Mouse (Mus musculus): Measurements from ENCODE around the gene Zfp790. TPM values are rescaled to one million over a fixed set of nuclear protein-coding genes. Genes with fewer than 3 reads are reported as not detected.

Zfp790 gene
- total RNA-seq, 2 experiments from 2014 or later = 19.1 to 21.5 TPM

DNA sequence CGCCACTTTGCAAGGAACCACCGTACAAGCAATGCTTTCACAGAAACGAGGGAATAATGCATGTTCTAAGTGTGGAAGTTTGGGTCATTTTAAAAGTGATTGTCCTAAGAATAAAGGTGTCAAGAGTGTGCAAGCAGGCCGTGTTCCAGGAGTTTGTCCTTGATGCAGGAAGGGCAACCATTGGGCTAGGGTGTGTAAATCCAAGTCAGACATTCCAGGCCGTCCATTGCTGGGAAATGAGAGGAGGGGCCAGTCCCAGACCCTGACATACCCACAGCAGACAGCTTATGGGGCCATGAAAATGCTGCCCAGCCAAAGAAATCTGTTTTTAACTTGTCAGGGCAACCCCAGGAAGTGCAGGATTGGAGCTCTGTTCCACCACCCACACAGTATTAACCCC is 8.9 kb upstream of the Zfp790 start:
- TF ChIP-seq CTCF (conservative IDR thresholded peaks at IDR 0.05) = no peak
- Histone ChIP-seq H3K27ac (no peak overlapping the region), H3K4me3 (no peak overlapping the region)
- DNase-seq (ENCODE audit: low spot score in 2 of 2) = no peak

GRCm38 (mm10) chr7:29812244-29812643 is 3.7 kb upstream of the Zfp790 start:
- TF ChIP-seq CTCF (conservative IDR thresholded peaks at IDR 0.05) = no peak
- Histone ChIP-seq H3K27ac (no peak overlapping the region), H3K4me3 (no peak overlapping the region)
- DNase-seq (ENCODE audit: low spot score in 2 of 2) = no peak

GRCm38 (mm10) chr7:29814381-29814780 is 1.5 kb upstream of the Zfp790 start:
- Histone ChIP-seq H3K4me3 (peak overlapping the region; percentile 76; the same call in 1 of the 2 replicates), H3K27ac (no peak overlapping the region)
- no peak for DNase-seq (ENCODE audit: low spot score in 2 of 2)
- no peak for TF ChIP-seq CTCF (conservative IDR thresholded peaks at IDR 0.05)

DNA sequence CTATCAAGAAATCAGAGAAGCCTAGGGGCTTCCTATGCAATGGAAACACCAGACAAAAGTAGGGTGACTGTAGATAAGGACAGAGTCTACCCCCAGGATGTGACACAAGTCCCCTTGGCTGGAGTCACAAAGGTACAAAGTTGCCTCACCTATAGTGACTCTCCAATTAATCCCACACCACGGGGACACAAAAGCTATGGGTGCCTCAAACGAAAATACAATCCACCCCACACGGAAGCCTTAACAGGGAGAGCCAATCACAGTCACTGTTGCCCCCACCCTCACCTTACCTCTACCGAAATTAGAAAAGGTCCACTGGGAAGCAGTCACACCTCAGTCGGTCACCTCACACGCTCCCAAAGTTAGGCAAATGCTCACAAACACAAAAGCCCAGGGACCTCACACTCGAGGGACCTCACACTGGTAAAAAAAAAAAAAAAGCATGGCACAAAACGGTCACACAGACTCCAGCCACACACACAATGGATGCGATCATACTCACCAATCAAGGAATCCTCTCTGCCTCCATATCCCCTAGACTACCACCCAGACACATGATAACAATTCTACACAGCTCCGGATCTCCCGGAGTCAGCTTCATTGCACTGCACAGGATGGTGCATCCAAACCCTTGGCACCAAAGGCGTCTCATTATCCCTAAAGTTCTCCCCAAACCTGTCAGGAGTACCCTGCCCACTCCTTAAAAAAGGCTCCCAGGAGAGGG is 691 bp upstream of the Zfp790 start:
- H3K27ac ChIP-seq = peak overlapping the region; percentile 89
- H3K4me3 ChIP-seq = peak overlapping the region; percentile 76
- no peak for TF ChIP-seq CTCF (conservative IDR thresholded peaks at IDR 0.05)
- no peak for DNase-seq (ENCODE audit: low spot score in 2 of 2)

GRCm38 (mm10) chr7:29818619-29819254 is 2.8 kb downstream of the Zfp790 start:
- no peak for TF ChIP-seq CTCF (conservative IDR thresholded peaks at IDR 0.05)
- Histone ChIP-seq H3K27ac (peak overlapping the region; percentile 92), H3K4me3 (peak overlapping the region; percentile 77)
- peak; percentile 73 to 80 for DNase-seq (ENCODE audit: low spot score in 2 of 2)

DNA sequence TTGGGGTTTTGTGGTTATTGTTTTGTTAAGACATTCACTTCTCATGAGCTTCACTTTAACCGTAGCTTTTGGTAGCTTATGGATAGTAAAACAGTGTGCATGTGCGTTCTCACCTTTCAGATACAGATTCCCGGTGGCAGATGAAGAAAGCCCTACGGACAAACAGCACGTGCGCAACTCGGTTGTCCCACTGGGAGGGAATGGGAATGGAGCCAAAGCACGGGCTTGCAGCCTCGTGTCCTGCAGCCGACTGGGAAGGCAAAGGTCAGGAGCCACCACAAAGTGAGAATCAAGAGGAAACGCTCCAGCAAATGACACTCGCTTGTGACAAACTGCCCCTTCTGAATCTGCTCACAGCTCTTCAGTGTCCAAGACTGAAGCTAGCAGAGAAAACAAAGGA is 12.1 kb downstream of the Zfp790 start:
- DNase-seq (ENCODE audit: low spot score in 2 of 2) = no peak
- Histone ChIP-seq H3K4me3 (no peak overlapping the region), H3K27ac (no peak overlapping the region)
- TF ChIP-seq CTCF (conservative IDR thresholded peaks at IDR 0.05) = no peak

DNA sequence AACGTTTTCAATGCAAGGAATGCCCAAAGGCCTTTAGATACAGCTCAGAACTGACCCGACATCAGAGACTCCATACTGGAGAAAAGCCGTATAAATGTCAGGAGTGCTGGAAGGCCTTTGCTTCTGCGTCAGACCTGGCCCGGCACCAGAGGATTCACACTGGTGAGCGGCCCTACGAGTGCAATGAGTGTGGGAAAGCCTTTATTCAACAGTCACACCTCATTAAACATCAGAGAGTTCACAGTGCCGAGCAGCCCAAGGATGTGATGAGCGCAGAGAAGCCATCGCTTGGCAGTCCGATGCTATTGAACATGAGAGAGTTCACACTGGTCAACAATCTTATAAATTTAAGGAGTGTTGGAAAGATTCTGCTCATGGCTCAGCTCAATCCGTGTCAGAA is 13.9 kb downstream of the Zfp790 start:
- no peak overlapping the region for H3K27ac ChIP-seq
- no peak for DNase-seq (ENCODE audit: low spot score in 2 of 2)
- TF ChIP-seq CTCF (conservative IDR thresholded peaks at IDR 0.05) = no peak

GRCm38 (mm10) chr7:29836816-29837215 is 20.9 kb downstream of the Zfp790 start:
- Histone ChIP-seq H3K27ac (no peak overlapping the region), H3K4me3 (no peak overlapping the region)
- DNase-seq (ENCODE audit: low spot score in 2 of 2) = no peak
- TF ChIP-seq CTCF (conservative IDR thresholded peaks at IDR 0.05) = no peak

More for the DNA sequence above, 13.9 kb downstream of the Zfp790 start:
- no peak overlapping the region for H3K4me3 ChIP-seq

GRCm38 (mm10) chr7:29839256-29839655 is 23.3 kb downstream of the Zfp790 start:
- H3K27ac ChIP-seq = no peak overlapping the region
- no peak for TF ChIP-seq CTCF (conservative IDR thresholded peaks at IDR 0.05)
- no peak for DNase-seq (ENCODE audit: low spot score in 2 of 2)
- H3K4me3 ChIP-seq = no peak overlapping the region

DNA sequence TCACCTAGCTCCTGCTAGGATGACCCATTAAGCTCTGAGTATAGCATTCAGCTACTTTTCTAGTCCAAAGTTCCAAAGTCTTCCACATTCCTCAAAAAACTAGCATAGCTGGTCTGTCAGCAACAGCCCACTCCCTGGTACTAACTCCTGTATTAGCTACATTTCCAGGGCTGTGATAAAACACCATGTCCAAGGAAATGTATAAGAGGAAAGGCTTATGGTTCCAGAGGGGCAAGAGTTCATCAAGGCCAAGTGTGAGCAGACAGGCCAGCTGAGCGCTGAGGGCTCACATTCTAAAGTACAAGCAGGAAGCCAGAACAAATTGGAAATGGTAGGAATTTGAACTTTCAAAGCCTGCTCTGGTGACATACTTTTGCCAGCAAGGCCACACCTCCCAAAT is 26.2 kb downstream of the Zfp790 start:
- Histone ChIP-seq H3K27ac (no peak overlapping the region), H3K4me3 (no peak overlapping the region)
- no peak for DNase-seq (ENCODE audit: low spot score in 2 of 2)
- no peak for TF ChIP-seq CTCF (conservative IDR thresholded peaks at IDR 0.05)

DNA sequence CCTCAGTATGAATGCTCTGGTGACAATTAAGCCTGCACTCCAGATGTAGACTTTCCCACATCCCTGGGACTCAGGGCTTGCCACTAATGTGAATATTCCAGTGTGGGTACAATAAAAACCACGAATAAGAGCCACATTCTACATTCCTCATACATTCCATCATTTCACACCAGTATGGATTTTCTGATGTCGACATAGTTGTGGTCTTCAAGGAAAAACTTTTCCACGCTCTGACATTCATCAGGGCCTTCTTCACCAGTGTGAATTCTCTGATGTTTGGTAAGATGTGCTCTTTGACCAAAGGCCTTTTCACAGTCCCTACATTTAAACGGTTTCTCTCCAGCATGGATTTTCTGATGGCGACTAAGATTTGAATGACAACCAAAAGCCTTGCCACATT is 28.7 kb downstream of the Zfp790 start:
- Histone ChIP-seq H3K27ac (no peak overlapping the region), H3K4me3 (no peak overlapping the region)
- no peak for DNase-seq (ENCODE audit: low spot score in 2 of 2)
- TF ChIP-seq CTCF (conservative IDR thresholded peaks at IDR 0.05) = no peak

- H3K4me3 ChIP-seq = peak overlapping the region; percentile 71
- no peak for DNase-seq (ENCODE audit: low spot score in 2 of 2)
- peak overlapping the region; percentile 85 for H3K27ac ChIP-seq
- no peak for TF ChIP-seq CTCF (conservative IDR thresholded peaks at IDR 0.05)
These were observed 36.9 kb downstream of the Zfp790 start for GRCm38 (mm10) chr7:29852831-29853218.

- peak within 1 kb of the TSS; percentile 71 for H3K4me3 ChIP-seq
- TF ChIP-seq CTCF (conservative IDR thresholded peaks at IDR 0.05) = peak; percentile 28
- peak within 1 kb of the TSS; percentile 85 for H3K27ac ChIP-seq
- DNase-seq (ENCODE audit: low spot score in 2 of 2) = peak; percentile 89
These were observed 37.4 kb downstream of the Zfp790 start, which contains the start of gene Zfp940 for GRCm38 (mm10) chr7:29853219-29853842. Gene Zfp940 (minus strand): TSS chr7:29853669.

Data from layer of hippocampus, adult 2 months (tissue).